Mouse (Mus musculus): Measurements from ENCODE around the gene Rbm38. TPM values are rescaled to one million over a fixed set of nuclear protein-coding genes. Genes with fewer than 3 reads are reported as not detected.

Rbm38 gene
- polyA plus RNA-seq, 1 experiment from 2014 or later = 65.0 TPM

DNA sequence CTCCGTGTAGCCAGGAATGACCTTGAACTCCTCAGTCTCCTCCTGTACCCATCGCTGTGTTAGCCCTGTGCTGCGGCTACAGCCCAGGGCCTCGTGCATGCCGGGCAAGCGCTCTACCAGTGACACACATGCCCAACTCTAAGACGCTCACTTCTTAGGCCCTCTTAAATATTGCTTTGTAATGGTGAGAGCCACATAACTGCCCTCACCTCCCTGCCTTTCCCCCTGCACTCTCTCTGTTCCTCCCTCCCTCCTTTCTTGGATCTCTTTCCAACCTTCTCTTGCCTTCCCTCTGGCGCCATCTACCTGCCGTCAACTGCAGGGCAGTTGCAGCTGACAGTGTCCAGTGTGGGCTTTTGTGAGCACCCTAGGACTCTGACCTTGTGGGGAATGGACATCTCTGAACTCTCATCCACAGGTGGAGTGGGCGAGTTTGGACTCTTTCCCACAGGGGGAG lies 60.5 kb downstream of the Rbm38 start:
- Histone ChIP-seq H3K4me2 (no peak overlapping the region), H3K27me3 (no peaks in the 10 kb centered on the region; the same call in 1 of the 2 replicates), H3K4me3 (replicated peaks) (no peak overlapping the region), H3K9me3 (no peaks in the 10 kb centered on the region), H3K27ac (no peak overlapping the region), H3K9ac (no peak overlapping the region), H3K36me3 (replicated peaks) (no peaks in the 10 kb centered on the region), H3K4me1 (no peaks in the 10 kb centered on the region)
- ATAC-seq (ENCODE audit: low FRiP score) = peak; percentile 62
- WGBS = 34% methylated on average over 10 of the region's 10 CpGs

- H3K36me3 ChIP-seq (replicated peaks) = no peaks in the 10 kb centered on the region
- no peaks in the 10 kb centered on the region; the same call in 1 of the 2 replicates for H3K27me3 ChIP-seq
- H3K9me3 ChIP-seq = no peaks in the 10 kb centered on the region
- no peak overlapping the region for H3K4me3 ChIP-seq (replicated peaks)
- H3K4me1 ChIP-seq = no peaks in the 10 kb centered on the region
- 93% methylated on average over 3 of the region's 3 CpGs for WGBS
- ATAC-seq (ENCODE audit: low FRiP score) = no peak
- H3K9ac ChIP-seq = no peak overlapping the region
- no peak overlapping the region for H3K27ac ChIP-seq
- no peak overlapping the region for H3K4me2 ChIP-seq
These were observed 62.4 kb downstream of the Rbm38 start for GRCm38 (mm10) chr2:173082706-173083105.

GRCm38 (mm10) chr2:173083106-173083505 lies 62.8 kb downstream of the Rbm38 start:
- H3K9ac ChIP-seq = no peak overlapping the region
- WGBS = 89% methylated on average over 9 of the region's 9 CpGs
- H3K4me2 ChIP-seq = no peak overlapping the region
- no peaks in the 10 kb centered on the region for H3K9me3 ChIP-seq
- H3K27me3 ChIP-seq = no peaks in the 10 kb centered on the region; the same call in 1 of the 2 replicates
- H3K36me3 ChIP-seq (replicated peaks) = no peaks in the 10 kb centered on the region
- H3K27ac ChIP-seq = no peak overlapping the region
- no peak overlapping the region for H3K4me3 ChIP-seq (replicated peaks)
- ATAC-seq (ENCODE audit: low FRiP score) = no peak
- no peaks in the 10 kb centered on the region for H3K4me1 ChIP-seq

- Histone ChIP-seq H3K27ac (no peak overlapping the region), H3K4me3 (replicated peaks) (no peak overlapping the region), H3K9me3 (no peaks in the 10 kb centered on the region), H3K27me3 (no peaks in the 10 kb centered on the region; the same call in 1 of the 2 replicates), H3K9ac (no peak overlapping the region), H3K36me3 (replicated peaks) (no peaks in the 10 kb centered on the region), H3K4me2 (no peak overlapping the region), H3K4me1 (no peaks in the 10 kb centered on the region)
- 0 out of 2 replicates have a peak, but pooled peaks have one; percentile 52 for ATAC-seq (ENCODE audit: low FRiP score)
- WGBS = 18% methylated on average over 13 of the region's 13 CpGs
These were observed 63.6 kb downstream of the Rbm38 start for GRCm38 (mm10) chr2:173083712-173084475.

Other genes with a start within 250 kb of the Rbm38 start
- gene Bmp7, start 80.2 kb upstream of the Rbm38 start, polyA plus RNA-seq (2016; fragmentation: Nextera tagmentation; extraction: Ambion mirVana) = 9.5 and 13.2 TPM in 2 replicates
- 0.27 and 1.0 TPM in 2 replicates for gene Spo11, start 42.8 kb upstream of the Rbm38 start, polyA plus RNA-seq (2016; fragmentation: Nextera tagmentation; extraction: Ambion mirVana)
- 122 and 132 TPM in 2 replicates for gene Rae1, start 20.4 kb upstream of the Rbm38 start, polyA plus RNA-seq (2016; fragmentation: Nextera tagmentation; extraction: Ambion mirVana)
- 0.09 TPM in 1 of 2 replicates, not detected in the other for gene Ctcfl, start 99.0 kb downstream of the Rbm38 start, polyA plus RNA-seq (2016; fragmentation: Nextera tagmentation; extraction: Ambion mirVana)
- not detected in 2 replicates for gene Pck1, start 132.6 kb downstream of the Rbm38 start, polyA plus RNA-seq (2016; fragmentation: Nextera tagmentation; extraction: Ambion mirVana)
- 0.34 TPM in 1 of 2 replicates, not detected in the other for gene Zbp1, start 198.4 kb downstream of the Rbm38 start, polyA plus RNA-seq (2016; fragmentation: Nextera tagmentation; extraction: Ambion mirVana)

All from forebrain, embryonic 12.5 days (tissue).